19 mouse cellular contexts compared by ENCODE assay signal in genomic region chr12:53656301-53656700, GRCm38 (mm10).
"Had no signal": no experiment of that assay in that cellular context is flagged by ENCODE, and none has a peak within 500 bp of the region (broad histone marks: within the 10 kb centered on the region; RNA-seq: fewer than 3 reads in every experiment).

No protein-coding gene starts in this region.

- DNase-seq: kidney, adult 18-20 months; kidney, adult 9 months; kidney, postnatal 14 days; kidney, postnatal 4 days; liver, embryonic 13.5 days; lung, adult 2 months; lung, postnatal 14 days; lung, postnatal 4 days; right cerebral cortex, adult 18-20 months; right cerebral cortex, postnatal 14 days; right cerebral cortex, postnatal 4 days; thymus, adult 2 months; thymus, postnatal 14 days; thymus, postnatal 4 days had no signal

- H3K4me3 ChIP-seq: layer of hippocampus, adult 2 months; liver, embryonic 13.5 days; midbrain, embryonic 12.5 days; neural tube, embryonic 12.5 days; neural tube, embryonic 15.5 days had no signal

- H3K9me3 ChIP-seq: liver, embryonic 13.5 days; midbrain, embryonic 12.5 days; neural tube, embryonic 12.5 days; neural tube, embryonic 15.5 days had no signal

- H3K27ac ChIP-seq: liver, embryonic 13.5 days; midbrain, embryonic 12.5 days; neural tube, embryonic 12.5 days; neural tube, embryonic 15.5 days; stomach, postnatal 0 days had no signal

- H3K4me2 ChIP-seq: liver, embryonic 13.5 days; midbrain, embryonic 12.5 days; neural tube, embryonic 12.5 days; neural tube, embryonic 15.5 days had no signal

- H3K27me3 ChIP-seq: liver, embryonic 13.5 days; midbrain, embryonic 12.5 days; neural tube, embryonic 12.5 days; neural tube, embryonic 15.5 days had no signal

- H3K4me1 ChIP-seq: liver, embryonic 13.5 days; neural tube, embryonic 15.5 days had no signal

- H3K9ac ChIP-seq: liver, embryonic 13.5 days; midbrain, embryonic 12.5 days; neural tube, embryonic 12.5 days; neural tube, embryonic 15.5 days had no signal

- H3K36me3 ChIP-seq: liver, embryonic 13.5 days; midbrain, embryonic 12.5 days; neural tube, embryonic 12.5 days; neural tube, embryonic 15.5 days had no signal
